Mouse (Mus musculus): ENCODE measurements at regions not wholly inside any gene's neighbourhood (a gene's known extent, or its start where the extent isn't known, plus 50 kb on each side); places are given as distances from the start of the nearest gene placed in this dataset.

DNA sequence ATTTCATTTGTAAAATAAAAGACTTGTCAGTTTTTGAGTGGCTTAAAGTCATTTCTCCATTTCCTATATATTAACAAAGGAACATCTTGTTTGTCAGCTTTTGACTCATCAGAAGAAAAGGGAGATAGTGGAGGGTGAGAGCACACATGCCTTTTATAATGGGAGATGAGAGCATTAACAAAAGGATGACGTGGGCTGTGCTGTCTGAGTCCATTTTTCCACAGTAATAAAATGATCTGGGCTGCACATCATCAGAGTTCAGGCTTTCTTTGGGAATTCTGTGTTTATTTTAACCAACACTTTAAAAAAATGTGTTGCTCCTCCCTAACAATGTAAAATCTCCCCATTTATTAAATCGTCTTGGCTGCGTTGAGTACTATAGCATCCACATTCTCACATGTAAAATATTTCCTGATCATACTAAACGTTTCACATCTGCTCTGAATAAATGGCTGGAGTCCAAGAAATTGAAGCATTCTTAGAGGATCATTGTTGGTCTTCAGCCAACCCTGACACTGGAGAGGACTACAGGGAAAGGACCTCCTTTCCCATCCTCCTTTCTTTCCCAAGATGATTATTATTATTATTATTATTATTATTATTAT is 458.5 kb upstream of the Jag1 start:
- DNase-seq, result no peak

DNA sequence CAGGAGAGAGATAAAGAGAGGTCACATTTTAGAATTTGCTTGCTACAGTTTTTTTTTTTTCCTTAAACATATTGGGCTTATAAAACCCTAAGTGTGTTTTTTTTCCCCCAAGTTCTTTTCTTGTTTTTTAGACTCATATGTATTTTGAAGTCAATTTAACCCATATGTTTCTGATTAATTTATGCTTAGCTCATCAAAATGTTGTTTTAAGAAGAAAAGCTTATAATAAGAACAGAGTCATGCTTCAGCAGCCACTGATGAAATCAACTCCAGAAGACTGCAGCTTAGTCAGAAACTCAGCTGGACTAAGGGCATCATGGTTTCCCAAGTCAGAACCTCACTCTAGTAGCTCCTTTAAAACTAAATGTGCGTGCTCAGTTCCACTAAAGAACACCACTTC is 454.7 kb upstream of the Jag1 start:
- no peak for DNase-seq

DNA sequence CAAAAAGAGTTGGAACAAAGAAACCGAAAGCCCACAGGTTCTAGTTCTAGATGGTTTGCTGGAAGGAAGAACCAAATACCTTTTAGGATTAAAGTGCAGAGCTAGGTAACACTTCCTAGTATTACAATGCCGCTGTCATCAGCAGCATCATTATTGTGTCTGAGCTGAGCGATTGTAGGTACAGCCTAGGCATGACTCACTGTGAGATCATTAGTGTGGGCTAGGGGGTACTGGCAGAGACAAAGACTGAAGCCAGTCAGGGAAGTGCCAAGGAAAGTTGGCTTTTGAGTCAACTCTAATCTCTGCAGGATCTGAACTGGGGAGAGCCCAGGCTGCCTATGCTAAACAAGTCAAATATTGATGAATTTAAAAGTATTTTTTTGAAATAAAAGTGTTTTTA is 450.2 kb upstream of the Jag1 start:
- DNase-seq, result no peak

DNA sequence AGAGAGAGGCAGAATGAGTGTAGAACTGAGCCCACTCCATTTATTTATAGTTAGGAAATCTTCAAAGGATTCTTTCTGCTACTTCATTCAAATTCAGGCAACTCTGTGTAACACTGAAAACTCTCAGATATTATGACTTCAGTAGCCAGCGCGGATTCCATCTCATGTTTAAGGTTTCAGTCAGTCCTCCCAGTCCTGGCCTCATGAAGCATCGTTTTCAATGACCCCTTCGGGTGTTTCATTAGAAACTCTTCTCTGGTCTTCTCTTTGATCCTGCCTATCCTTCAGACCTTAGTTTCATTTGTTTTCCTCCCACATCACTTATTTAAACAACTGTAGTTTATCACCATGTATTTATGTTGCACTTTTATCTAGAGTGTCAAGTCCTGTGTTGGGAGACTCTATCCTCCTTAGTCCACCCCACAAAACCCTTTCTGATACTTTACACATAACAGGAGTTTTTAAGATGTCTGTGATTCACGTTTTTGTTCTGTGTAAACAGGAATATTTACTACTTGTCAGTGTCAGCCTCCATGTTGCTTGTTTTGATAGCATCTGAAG is 447.7 kb upstream of the Jag1 start:
- no peak for DNase-seq

DNA sequence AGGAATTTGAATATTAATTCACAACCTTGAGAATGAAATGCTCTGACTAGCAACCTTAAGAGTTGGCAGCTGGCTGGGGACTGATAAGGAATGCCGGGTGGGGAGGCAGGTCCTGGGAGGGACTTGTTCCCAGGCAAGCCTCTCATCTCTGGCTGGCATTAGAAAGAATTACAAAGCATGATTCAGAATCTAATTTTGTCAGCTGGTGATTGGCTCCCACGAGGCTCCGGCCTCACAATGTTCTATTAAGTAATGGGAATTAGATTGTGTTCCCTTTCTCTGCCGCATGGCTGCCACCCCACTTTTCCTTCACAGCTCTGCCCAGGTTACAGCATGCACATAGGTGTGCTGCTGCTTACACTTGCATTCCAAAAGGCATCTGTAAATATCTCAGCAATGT is 443.9 kb upstream of the Jag1 start:
- no peak for DNase-seq

DNA sequence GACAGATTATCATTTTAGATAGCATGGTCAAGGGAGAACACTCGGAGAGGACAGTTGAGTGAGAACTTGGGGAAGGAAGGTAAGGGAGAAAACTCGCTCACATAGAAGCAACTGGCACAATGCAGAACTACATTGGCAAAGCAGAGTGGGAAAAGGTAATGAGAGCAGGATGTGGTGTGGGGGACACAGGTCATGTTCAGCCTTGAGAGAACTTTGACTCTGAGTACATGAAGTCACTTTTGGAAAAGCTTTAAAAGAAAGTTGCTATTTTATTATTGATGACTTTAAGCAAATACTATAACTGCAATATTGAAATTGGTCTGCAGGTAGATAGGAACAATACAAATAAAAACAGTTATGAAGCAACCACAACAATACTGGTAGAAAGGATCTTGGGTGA is 437.4 kb upstream of the Jag1 start:
- DNase-seq, result no peak

DNA sequence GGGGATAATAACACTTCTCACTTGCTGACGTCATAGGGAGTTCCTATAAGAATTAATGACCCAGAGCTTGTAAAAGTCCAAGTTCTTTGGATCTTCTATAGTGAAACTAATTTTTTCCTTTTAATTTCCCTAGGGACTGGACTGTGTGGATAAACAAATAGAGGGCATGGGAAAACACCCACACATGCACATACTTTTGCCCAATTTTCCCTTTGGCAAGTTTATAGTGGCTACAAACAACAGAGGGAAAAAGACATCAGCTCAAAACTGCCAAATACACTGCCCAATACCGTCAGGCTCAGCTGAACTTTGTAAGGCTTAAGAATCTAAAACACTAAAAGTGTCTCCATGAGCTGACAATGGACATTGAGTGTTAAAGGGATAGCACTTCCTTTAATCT is 420.1 kb upstream of the Jag1 start:
- DNase-seq, result no peak

DNA sequence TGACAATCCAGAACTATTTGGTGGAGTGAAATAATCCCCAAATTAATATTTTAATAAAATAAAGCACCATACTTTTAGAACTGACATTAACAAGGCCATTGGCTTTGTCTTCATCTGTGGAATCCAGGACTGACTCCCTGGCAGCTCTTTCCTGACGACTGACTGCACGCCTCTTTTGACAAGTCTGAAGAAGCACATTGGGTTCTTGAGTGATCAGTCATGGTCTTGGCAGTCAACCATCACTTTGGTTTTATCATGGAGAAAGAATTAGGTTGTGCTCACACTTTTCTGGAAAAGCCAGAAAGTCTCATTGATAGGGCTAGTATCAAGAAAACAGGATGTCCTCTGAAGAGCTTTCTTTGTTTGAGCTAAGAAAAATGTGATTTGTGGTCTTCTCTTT is 399.8 kb upstream of the Jag1 start:
- DNase-seq, result no peak

DNA sequence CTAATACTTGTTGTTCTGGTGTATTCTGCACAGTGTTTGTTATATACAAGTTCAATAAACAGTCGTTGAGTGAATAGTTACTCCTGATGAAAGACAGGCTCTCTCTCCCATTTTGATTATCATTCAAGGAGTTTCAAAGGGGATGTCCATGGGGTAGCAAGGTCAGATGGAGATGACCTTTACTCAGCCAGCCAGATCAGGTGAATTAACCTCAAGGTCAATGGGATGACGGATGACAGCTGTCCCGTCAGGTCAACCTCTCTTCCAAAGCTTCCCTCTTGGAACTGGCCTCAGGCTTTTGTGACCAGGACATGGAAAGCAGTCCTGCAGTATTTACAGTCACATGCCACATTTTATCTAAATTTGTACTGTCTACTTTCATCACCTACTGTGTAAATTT is 398.6 kb upstream of the Jag1 start:
- DNase-seq, result no peak

DNA sequence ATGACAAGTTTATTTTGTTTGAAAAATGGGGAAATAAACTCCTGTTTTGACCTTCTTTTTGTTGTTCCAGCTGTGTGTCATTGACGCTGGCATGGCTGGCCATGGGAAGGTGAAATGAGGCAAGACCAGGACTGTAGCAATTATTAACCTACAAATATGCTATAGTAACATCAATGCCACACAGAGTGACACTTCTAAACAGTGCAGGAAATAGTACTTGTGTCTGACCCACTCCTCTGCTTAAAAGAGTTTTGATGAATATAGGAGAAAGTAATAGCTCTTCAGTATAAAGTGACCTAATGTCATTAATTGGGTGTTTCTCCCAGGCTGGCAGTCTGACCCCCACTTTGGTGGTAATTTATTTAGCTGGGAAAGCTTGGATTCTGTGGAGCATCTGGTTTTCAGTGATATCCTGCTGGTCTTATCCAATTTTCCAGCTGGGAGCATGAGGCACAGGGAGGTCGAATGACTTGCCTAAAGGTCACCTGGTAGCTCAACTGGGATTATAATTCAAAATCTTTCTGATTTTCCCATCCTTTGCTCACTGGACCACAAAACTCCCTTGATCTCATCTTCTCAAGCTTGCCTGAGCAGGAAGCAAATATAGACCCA is 397.6 kb upstream of the Jag1 start:
- no peak for DNase-seq

DNA sequence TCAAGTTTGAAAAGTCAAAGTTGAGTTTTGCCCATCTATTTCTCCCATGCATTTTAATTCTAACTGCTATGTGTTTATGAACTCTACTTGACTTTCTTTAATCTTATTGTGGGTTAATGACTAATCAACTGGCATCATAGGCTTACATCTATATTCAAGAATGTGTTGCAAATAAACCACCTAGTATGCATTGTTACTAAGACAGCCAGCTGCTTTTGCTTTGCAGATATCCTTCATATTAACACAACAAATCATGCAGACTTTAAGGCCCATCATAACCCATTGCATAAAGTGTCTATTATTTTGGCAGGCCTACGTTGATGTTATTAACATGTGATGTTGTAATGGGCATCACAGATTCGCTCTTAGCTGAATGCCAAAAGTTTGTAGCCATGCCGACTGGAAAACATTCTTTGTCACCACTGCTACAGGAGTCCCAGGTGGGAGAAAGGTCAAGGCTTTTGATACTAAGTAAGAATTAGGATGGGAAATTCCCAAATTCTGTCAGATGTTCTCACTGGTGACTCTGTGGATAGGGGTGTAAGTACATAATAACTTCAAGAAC is 394.3 kb upstream of the Jag1 start:
- no peak for DNase-seq

DNA sequence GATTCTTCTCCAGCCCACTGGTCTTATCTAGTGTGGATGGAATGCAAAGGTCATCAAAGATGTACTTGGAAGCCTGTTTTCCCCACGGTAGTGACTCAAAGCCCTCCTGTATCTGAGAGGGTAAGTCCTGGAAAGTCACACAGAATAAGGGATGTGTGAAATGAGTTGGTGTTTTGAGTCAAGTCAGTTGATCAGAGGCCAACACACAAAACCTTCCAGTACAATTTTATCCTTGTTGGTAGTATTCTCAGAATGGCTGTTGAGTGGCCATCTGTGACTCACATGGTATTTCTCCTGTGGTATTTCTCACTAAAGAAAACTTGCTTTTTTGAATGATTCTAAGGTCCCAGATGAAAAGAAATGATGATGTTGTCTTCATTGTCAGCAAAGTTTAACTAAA is 384.8 kb upstream of the Jag1 start:
- no peak for DNase-seq

DNA sequence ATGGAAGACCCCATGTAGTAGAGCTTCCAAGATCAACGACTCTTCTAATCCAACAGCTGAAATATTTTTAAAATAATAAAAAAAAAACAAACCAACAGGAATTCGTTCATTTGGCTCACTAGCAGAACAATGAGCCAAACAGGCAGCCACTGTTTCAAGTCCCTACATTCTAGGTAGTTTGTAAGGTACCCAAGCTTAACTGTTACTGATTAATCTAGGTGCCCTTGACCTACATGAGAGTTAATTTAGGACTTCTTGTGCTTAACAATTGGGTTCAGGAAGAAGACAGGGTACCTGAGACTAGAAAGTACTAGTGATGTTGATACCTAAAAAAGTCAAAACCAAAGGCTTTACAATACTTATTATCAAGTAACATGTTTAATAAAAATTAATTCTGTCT is 381.2 kb upstream of the Jag1 start:
- DNase-seq, result no peak

DNA sequence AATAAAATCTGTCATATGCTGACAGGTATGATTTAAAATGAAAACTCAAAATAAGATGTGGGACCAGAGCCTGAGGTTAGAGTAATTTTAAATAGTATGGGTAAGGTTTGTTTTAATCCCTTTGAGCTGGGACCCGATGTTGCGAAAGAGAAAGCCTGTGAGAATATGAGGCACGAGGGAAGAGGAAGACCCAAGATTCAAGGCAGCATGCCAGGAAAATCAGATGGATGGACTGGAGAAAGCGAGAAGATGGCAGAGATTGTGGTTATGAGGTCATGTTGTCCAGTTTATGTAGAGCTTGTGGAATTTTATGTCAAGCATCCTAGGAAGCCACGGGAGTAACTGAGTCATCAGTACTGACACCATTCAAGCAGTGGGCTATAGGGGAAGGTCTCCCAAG is 377.2 kb upstream of the Jag1 start:
- DNase-seq, result no peak

DNA sequence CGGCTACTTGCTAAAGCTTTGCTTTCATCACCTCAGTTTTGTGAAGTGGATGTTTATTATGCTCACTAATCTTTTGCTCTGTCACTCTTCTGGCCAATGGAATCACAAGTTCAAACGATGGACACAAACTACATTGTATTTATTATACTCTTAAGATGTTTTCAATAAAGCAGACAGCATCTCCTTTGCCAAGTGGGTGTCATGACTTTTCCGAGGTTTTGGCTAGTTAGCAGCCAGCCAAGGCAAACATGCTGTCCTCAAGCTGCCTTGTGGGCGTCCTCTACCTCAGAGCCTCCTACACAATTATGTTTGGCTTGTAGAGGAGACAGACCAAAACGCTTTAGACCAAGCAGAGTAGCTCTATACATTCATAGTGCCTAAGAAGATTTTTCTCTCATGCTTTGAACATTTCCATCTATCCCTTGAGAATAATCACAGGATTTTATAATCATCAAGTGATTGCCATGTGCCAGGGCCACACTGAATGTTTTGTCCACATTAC is 372.8 kb upstream of the Jag1 start:
- DNase-seq, result no peak

DNA sequence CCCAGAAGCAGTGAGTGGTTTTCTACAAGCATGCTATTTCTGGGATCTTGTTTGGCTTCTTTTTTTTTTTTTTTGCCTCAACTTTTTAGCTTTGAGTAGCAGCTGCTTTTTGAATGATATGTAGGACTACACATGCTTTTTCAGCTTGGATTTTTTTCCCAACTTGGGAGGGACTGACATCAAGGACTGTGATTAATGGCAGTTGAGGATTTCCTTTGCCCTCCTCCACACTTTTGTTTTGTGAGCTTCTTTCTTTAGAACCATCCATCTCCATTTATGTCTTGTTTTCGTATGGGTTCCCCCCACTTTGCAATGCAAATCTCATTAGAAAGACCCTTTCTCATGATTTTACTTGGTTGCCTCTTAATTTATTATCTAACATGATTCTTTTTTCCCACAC is 352.3 kb upstream of the Jag1 start:
- no peak for DNase-seq

DNA sequence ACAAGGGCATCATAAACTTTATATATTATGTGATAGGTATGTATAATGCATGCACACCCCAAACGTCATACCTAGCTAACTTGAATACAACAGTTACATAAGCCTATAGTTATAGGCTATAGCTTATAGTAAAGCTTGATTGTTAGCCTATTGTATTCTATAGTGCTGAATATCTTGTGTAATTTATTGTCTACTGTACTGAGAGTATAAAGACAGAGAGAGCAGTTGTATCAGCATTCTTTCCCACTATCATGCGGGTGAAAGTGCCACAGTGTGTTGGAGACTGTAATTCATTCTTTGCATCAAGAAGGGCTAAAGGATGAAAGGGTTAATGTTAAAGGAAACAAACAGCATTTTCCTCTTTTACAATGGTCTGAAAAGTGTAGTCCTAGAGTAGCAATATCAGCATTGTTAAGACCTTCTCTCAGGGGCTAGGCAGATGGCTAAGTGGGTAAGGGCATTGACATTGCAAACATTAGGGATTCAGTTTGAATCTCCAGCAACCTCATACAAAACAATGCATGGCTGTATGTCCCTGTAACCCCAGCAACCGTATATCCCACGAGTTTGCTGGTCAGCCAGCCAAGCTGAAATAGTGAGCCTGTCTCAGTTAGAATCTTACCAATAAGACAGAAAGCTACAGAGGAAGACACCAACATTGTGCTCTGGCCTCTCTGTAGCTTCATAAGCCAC is 340.8 kb upstream of the Jag1 start:
- DNase-seq, result no peak

DNA sequence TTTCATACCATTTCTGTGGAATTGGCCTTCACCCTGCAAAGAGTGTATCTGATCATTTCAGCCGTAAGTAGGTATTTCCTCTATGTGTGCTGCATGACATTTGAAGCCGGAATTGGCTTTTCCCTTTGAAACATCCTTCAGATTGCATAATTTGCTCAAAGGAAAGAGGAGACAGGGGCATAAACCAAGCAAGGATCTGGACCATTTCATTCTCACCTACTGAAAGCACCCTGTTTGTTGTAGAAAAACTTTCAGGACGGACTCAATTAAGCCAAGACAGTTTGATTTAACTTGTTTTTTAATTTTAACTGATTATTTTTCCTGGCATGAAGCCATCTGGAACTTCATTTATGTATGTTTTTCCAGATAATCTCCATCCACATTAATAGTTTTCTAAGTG is 340.0 kb upstream of the Jag1 start:
- DNase-seq, result no peak

DNA sequence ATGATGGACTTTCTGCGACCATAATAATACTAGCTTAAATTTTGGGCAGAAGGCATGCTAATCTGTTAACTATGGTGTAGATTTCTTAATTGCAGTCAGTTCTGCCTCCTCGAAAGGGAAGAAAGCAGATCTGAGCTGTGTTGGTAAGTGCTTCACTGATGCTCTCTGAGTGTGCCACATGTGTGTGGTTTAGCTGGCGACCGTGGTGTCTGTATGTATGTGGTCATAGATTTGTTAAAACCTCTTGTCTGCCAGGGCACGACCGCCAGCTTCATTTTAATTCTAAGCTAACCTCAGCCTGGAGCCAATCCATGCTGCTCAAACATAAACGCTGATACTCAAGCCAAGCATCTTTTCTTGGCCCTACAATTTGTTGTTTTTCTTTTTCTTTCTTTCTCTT is 330.5 kb upstream of the Jag1 start:
- DNase-seq, result no peak

DNA sequence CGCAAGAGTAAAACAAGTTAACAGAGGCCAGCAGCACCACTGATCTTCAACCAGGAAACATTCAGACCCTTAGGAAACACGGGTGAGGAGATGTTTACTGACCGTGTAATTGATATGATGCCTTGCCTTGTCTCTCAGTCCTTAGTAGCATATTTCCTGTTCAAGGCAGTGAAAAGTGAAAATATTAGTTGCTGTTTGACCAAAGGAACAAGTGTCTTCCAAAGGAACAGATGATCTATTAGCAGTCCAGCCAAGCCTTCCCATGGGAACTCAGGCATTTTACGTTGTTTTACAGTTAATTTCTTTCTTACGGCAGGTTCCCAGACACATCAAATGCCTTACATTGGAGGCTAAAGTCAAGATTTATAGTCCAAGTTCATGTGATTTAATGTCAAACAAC is 321.3 kb upstream of the Jag1 start:
- no peak for DNase-seq

DNA sequence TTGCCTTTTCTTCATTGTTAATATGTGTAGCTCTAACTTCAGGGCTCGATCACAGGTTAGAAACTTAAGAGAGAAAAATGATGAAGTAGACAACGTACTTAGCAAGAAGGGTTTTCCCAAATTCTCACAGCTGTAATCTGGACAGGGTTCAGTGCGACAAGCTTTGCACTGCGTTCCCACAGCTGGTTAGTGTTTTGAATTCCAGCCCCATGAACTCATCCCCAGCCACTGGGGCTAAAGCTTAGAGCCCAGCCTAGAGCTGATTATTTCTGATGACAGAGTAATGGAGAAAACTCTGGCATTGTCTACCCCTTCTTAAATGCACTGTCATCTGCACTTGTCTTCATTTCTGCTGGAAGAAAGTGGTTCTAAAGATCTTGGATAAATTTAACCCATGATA is 319.7 kb upstream of the Jag1 start:
- DNase-seq, result no peak

DNA sequence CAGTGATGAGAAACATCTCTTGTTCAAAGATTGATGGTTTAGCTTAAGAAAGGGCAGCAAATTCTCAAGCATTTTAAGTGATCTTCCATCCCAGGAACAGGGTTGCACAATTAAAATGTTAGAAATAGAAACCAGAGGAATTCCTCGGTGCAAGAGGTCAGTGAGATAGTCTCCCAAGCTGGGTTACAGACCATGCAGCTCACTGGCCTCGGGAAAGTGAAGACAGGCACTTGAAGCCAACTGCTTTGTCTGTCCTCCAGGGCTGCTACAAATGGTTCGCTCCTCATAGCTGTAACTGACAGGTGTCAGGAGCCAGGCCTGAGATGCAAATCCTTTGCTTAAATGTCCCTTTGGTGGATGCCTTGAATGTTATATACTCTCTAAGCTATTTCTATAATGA is 306.2 kb upstream of the Jag1 start:
- DNase-seq, result peak; percentile 6

DNA sequence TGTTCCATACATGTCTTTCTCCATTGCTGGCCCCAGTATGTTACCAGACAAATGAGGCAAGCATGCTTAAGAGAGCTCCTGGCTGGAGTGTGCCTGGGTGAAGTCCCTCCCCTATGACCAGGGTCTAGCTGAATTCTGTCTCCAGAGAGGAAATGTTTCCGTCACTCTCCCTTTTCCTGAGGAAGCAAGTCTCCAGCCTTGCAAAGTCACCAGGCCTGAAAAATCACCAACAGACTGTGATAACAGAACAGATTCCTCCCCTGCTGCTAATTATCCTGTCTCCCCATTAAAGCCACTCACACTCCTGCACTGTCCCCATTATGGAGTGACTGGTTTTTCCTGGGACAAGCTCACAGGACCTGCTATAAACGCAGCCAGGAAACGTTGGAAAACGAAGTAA is 303.2 kb upstream of the Jag1 start:
- DNase-seq, result peak; percentile 27

DNA sequence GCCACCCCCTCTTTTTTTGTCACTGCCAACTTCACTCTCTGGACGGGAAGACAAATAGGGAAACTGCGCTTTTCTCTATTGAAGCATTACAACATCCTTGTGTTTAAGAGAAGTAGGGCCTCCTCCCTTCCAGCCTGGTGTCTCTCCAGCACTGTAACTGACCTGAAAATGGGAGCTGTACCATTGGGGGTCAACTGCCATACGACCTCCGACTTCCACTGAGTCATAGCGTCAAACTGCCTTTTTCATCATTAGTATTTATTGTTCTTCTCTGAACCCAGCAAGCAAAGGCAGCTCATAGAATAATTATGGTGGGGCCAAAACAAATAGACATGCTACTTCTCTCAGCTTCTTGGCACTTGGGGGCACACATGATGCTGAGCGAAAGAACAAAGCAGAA is 301.2 kb upstream of the Jag1 start:
- DNase-seq, result no peak

Measured in kidney, adult 11 months (tissue).